ENCODE assay signal across 8 mouse cellular contexts in the genomic region with DNA sequence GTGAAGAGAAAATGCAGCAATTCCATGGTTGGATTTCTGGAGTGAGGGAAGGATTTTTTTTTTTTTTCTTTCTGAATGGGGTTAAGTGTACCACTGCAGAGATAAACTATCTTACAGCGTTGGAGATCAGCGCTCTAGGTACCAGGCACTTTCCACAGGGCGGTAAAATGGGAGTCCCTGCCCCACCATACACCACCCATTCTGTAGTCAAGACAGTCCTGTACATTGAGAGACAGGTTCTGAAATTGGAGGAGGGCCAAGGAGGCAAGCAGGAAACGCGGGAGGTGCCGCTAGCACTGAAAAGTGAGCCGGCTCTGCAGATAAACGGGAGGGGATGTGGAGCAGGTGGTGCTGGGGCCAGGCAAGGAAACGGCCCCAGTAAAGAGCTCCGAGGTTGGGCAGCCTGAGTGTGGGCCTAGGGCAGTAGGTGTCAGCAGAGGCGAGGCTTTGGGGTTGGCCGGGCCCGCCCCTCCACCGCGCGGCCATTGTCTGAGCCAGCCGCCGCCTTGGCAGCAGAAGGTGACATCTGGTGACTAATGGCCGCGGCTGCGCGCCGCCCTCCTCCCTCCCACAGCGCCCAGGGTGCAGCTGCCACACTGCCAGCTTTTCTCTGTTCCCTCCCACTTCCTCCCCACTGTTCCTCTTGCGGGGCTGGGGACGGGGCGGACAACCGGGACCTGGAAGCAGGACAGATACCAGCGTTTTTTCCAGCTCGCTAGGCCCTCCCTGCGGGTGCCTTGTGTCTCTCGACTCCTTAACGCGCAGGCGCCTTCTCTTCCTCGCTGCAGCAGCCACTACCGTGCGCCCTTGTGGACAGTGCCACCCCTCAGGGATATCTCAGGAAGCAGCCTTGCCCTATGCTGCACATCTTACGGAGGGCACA.
DNase-seq lines count a peak whose midpoint lies in the region; ATAC-seq lines count a peak whose summit lies in the region.

No protein-coding gene starts in this region.

- H3K4me1 ChIP-seq in megakaryocyte, embryonic 14.5 days = peaks cover 19% of the 10 kb centered on the region

- no peaks in the 10 kb centered on the region for H3K36me3 ChIP-seq in megakaryocyte, embryonic 14.5 days (replicated peaks; ENCODE audit: low read length)

- H3K9me3 ChIP-seq in megakaryocyte, embryonic 14.5 days = no peaks in the 10 kb centered on the region

- H3K27me3 ChIP-seq in megakaryocyte, embryonic 14.5 days (replicated peaks) = peaks cover 16% of the 10 kb centered on the region

- peak overlapping the region; percentile 91 for H3K4me3 ChIP-seq in megakaryocyte, embryonic 14.5 days (replicated peaks)

- DNase-seq in adrenal gland, adult (ENCODE audit: inconsistent age in 2 of 2, low spot score in 1 of 2) = peak; percentile 90 to 96
- DNase-seq in embryo, embryonic 10 days (ENCODE audit: low spot score) = peak; percentile 95
- DNase-seq in gastrocnemius, postnatal 25 days = peak; percentile 91
- DNase-seq in left cerebral cortex, adult 9 months (ENCODE audit: low spot score in 2 of 2) = peak; percentile 82 to 92
- peak; percentile 89 to 93 for DNase-seq in right cerebral cortex, adult 2 months (ENCODE audit: low spot score in 2 of 2)
- peak; percentile 44 for DNase-seq in urinary bladder, postnatal 10 days (ENCODE audit: low spot score)

- ATAC-seq in inflammation-experienced regulatory T-cells, adult 6 months = peak; percentile 74

Comparison
In these comparisons a context has a peak if more than half of its experiments do, and no peak if none do; other contexts are left out.
1. Peak in every context shown above with its lines: DNase-seq, ATAC-seq and H3K4me3 ChIP-seq.
2. DNase-seq: peak in every context shown above with its lines; median percentile 95 in embryo, embryonic 10 days; 93 in adrenal gland, adult; 91 in gastrocnemius, postnatal 25 days; 91 in right cerebral cortex, adult 2 months; 87 in left cerebral cortex, adult 9 months; 44 in urinary bladder, postnatal 10 days.